Mouse (Mus musculus) heart, adult 2 months (tissue): ENCODE measurements around the gene Ofcc1.

Source experiments
- CTCF ChIP-seq: fragments of 200-600 bp; IDR thresholded peaks from 2 replicates; pipeline ENCODE4 v1.8.1; 2022; ENCODE audit warnings: antibody characterized with exemption, mild to moderate bottlenecking, moderate library complexity
- EP300 ChIP-seq: fragments of 200-500 bp; IDR thresholded peaks from 2 replicates; pipeline ENCODE4 v1.6.1; 2011; ENCODE audit warnings: low read depth, low read length, control low read depth; ENCODE audit not compliant: insufficient read depth
- POLR2A ChIP-seq: fragments of 200-500 bp; IDR thresholded peaks from 2 replicates; pipeline ENCODE4 v1.6.1; 2011; ENCODE audit warnings: mild to moderate bottlenecking, low read depth, low read length, control low read depth; ENCODE audit not compliant: insufficient read depth

GRCm38 (mm10) chr13:40236356-40236755 is 124.9 kb downstream of the Ofcc1 start:
- TF ChIP-seq CTCF (no peak), POLR2A (no peak), EP300 (no peak)
